Mouse (Mus musculus) E14TG2a.4 (cell line): ENCODE measurements at regions not wholly inside any gene's neighbourhood (a gene's known extent, or its start where the extent isn't known, plus 50 kb on each side); places are given as distances from the start of the nearest gene placed in this dataset.

Experiments used
- CTCF ChIP-seq: conservative IDR thresholded peaks from 2 replicates; pipeline ENCODE4 v1.5.1; 2014; ENCODE audit warnings: low read length
- NANOG ChIP-seq: IDR thresholded peaks from 2 replicates; pipeline ENCODE4 v1.6.1; 2014; ENCODE audit warnings: borderline replicate concordance, low read length, mixed read lengths
- POU5F1 ChIP-seq: IDR thresholded peaks from 2 replicates; pipeline ENCODE4 v1.6.1; 2014; ENCODE audit warnings: low read length, borderline replicate concordance

GRCm38 (mm10) chr10:22917797-22918196 is 97.8 kb upstream of the Tcf21 start:
- no peak for TF ChIP-seq POU5F1
- TF ChIP-seq CTCF: no peak
- TF ChIP-seq NANOG: no peak
